In genomic region chr4:44452043-44452618, GRCm38 (mm10) we compare ENCODE assay signal across 13 mouse cellular contexts.
DNase-seq lines count a peak whose midpoint lies in the region; ATAC-seq and TF ChIP-seq lines count a peak whose summit lies in the region.
"Had no signal": no experiment of that assay in that cellular context is flagged by ENCODE, and none has a peak within 500 bp of the region (broad histone marks: within the 10 kb centered on the region; RNA-seq: fewer than 3 reads in every experiment).

No protein-coding gene starts in this region.

- TF ChIP-seq POLR2A in kidney, adult 2 months (IDR thresholded peaks at IDR 0.05; ENCODE audit: low read depth, low read length): no peak
- TF ChIP-seq POLR2A in brain, embryonic 14.5 days (IDR thresholded peaks at IDR 0.05; ENCODE audit: borderline replicate concordance, extremely low read depth, insufficient read depth, insufficient read length, poor library complexity, severe bottlenecking): no peak

- peak; percentile 84 for ATAC-seq in kidney, embryonic 14.5 days (ENCODE audit: low FRiP score, low TSS enrichment)
- peak; percentile 69 for ATAC-seq in hindbrain, embryonic 14.5 days (ENCODE audit: low FRiP score)
- 0 out of 2 replicates have a peak, but pooled peaks have one; percentile 38 for ATAC-seq in midbrain, postnatal 0 days (ENCODE audit: low FRiP score)
- ATAC-seq: intestine, postnatal 0 days had no signal

- no peak for DNase-seq in kidney, adult 2 months
- peak; percentile 44 for DNase-seq in brain, embryonic 14.5 days (ENCODE audit: low read depth)
- DNase-seq in hindbrain, embryonic 14.5 days (ENCODE audit: low spot score): no peak
- DNase-seq in midbrain, postnatal 0 days (ENCODE audit: low spot score): peak; percentile 40
- DNase-seq in lung, adult 18-20 months: no peak
- no peak for DNase-seq in gastrocnemius, adult 2 months
- DNase-seq in ovary, postnatal 14 days (ENCODE audit: low spot score): no peak
- DNase-seq: cerebellum, adult 8-10 months; lung, embryonic 14.5 days had no signal

- intact Hi-C loops in gastrocnemius, adult 2 months (cut with DNase I): no loop called here

- no peak overlapping the region for H3K9ac ChIP-seq in kidney, embryonic 14.5 days (ENCODE audit: low read depth, low read length)
- H3K9ac ChIP-seq in hindbrain, embryonic 14.5 days: no peak overlapping the region
- no peak overlapping the region for H3K9ac ChIP-seq in midbrain, postnatal 0 days (replicated peaks; ENCODE audit: low read length, poor library complexity, severe bottlenecking)
- H3K9ac ChIP-seq: limb, embryonic 13.5 days; lung, embryonic 14.5 days had no signal

- H3K4me1 ChIP-seq in kidney, embryonic 14.5 days (ENCODE audit: control insufficient read depth, insufficient read depth, low read length): peaks cover 13% of the 10 kb centered on the region
- H3K4me1 ChIP-seq in kidney, adult 2 months (ENCODE audit: control insufficient read depth, insufficient read depth, low read length): no peaks in the 10 kb centered on the region
- H3K4me1 ChIP-seq in hindbrain, embryonic 14.5 days (replicated peaks; ENCODE audit: control insufficient read depth, insufficient read depth, low read length): peaks cover 20% of the 10 kb centered on the region
- H3K4me1 ChIP-seq in midbrain, postnatal 0 days (ENCODE audit: insufficient read depth, low read length): peaks cover 4% of the 10 kb centered on the region; the same call in 1 of the 2 replicates
- H3K4me1 ChIP-seq: limb, embryonic 13.5 days had no signal

- H3K27me3 ChIP-seq in kidney, embryonic 14.5 days (ENCODE audit: control insufficient read depth, insufficient read depth, low read length): no peaks in the 10 kb centered on the region
- no peaks in the 10 kb centered on the region for H3K27me3 ChIP-seq in kidney, adult 2 months (replicated peaks; ENCODE audit: control insufficient read depth, insufficient read depth, low read length)
- H3K27me3 ChIP-seq in hindbrain, embryonic 14.5 days (ENCODE audit: control insufficient read depth, insufficient read depth, low read length): no peaks in the 10 kb centered on the region
- no peaks in the 10 kb centered on the region for H3K27me3 ChIP-seq in midbrain, postnatal 0 days (ENCODE audit: insufficient read depth, low read length)
- H3K27me3 ChIP-seq: limb, embryonic 13.5 days had no signal

- 34% methylated on average over 8 of the region's 8 CpGs for WGBS in kidney, embryonic 14.5 days
- WGBS in kidney, adult 2 months: 29% methylated on average over 8 of the region's 8 CpGs
- 42% methylated on average over 8 of the region's 8 CpGs for WGBS in hindbrain, embryonic 14.5 days
- WGBS in midbrain, postnatal 0 days: 43% methylated on average over 8 of the region's 8 CpGs

- H3K9me3 ChIP-seq in kidney, embryonic 14.5 days (ENCODE audit: control insufficient read depth, low read length): no peaks in the 10 kb centered on the region
- no peaks in the 10 kb centered on the region for H3K9me3 ChIP-seq in hindbrain, embryonic 14.5 days (ENCODE audit: control insufficient read depth, low read length)
- H3K9me3 ChIP-seq in midbrain, postnatal 0 days (ENCODE audit: low read length): no peaks in the 10 kb centered on the region
- H3K9me3 ChIP-seq: limb, embryonic 13.5 days had no signal

- no peak overlapping the region for H3K27ac ChIP-seq in kidney, embryonic 14.5 days (ENCODE audit: low read depth, low read length)
- no peak overlapping the region for H3K27ac ChIP-seq in kidney, adult 2 months (ENCODE audit: insufficient read depth, low read depth, low read length)
- H3K27ac ChIP-seq in hindbrain, embryonic 14.5 days: peak overlapping the region; percentile 20; the same call in 1 of the 2 replicates
- no peak overlapping the region for H3K27ac ChIP-seq in midbrain, postnatal 0 days (ENCODE audit: low read depth, low read length)
- H3K27ac ChIP-seq in gastrocnemius, adult 2 months: no peak overlapping the region
- H3K27ac ChIP-seq: limb, embryonic 13.5 days; stomach, postnatal 0 days had no signal

- no peak for TF ChIP-seq CTCF in kidney, adult 2 months (conservative IDR thresholded peaks at IDR 0.05; ENCODE audit: insufficient read depth, insufficient read length, low read depth, low read length)
- no peak for TF ChIP-seq CTCF in brain, embryonic 14.5 days (IDR thresholded peaks at IDR 0.05; ENCODE audit: borderline replicate concordance, extremely low read depth, insufficient read depth, insufficient read length)
- no peak for TF ChIP-seq CTCF in midbrain, postnatal 0 days (IDR thresholded peaks at IDR 0.05)
- TF ChIP-seq CTCF in gastrocnemius, adult 2 months (IDR thresholded peaks at IDR 0.05): no peak

- no peaks in the 10 kb centered on the region for H3K36me3 ChIP-seq in kidney, embryonic 14.5 days (ENCODE audit: control insufficient read depth, insufficient read depth, low read length)
- H3K36me3 ChIP-seq in kidney, adult 2 months (ENCODE audit: control insufficient read depth, insufficient read depth, low read length): no peaks in the 10 kb centered on the region
- H3K36me3 ChIP-seq in hindbrain, embryonic 14.5 days (replicated peaks; ENCODE audit: control insufficient read depth, insufficient read depth): no peaks in the 10 kb centered on the region
- H3K36me3 ChIP-seq in midbrain, postnatal 0 days (ENCODE audit: insufficient read depth, low read length): no peaks in the 10 kb centered on the region
- H3K36me3 ChIP-seq: limb, embryonic 13.5 days had no signal

- no peak overlapping the region for H3K4me3 ChIP-seq in kidney, embryonic 14.5 days (ENCODE audit: low read length)
- no peak overlapping the region for H3K4me3 ChIP-seq in kidney, adult 2 months (ENCODE audit: insufficient read depth, low read depth, low read length)
- H3K4me3 ChIP-seq in hindbrain, embryonic 14.5 days (replicated peaks; ENCODE audit: low read length): no peak overlapping the region
- no peak overlapping the region for H3K4me3 ChIP-seq in midbrain, postnatal 0 days (ENCODE audit: low read depth, low read length)
- H3K4me3 ChIP-seq in gastrocnemius, adult 2 months: no peak overlapping the region
- H3K4me3 ChIP-seq: limb, embryonic 13.5 days had no signal

- no peak overlapping the region for H3K4me2 ChIP-seq in kidney, embryonic 14.5 days (replicated peaks; ENCODE audit: low read depth, low read length)
- H3K4me2 ChIP-seq in hindbrain, embryonic 14.5 days (replicated peaks): no peak overlapping the region
- no peak overlapping the region for H3K4me2 ChIP-seq in midbrain, postnatal 0 days (ENCODE audit: low read depth, low read length, poor library complexity, severe bottlenecking)
- H3K4me2 ChIP-seq: limb, embryonic 13.5 days; lung, embryonic 14.5 days had no signal

Comparison
In these comparisons a context has a peak if more than half of its experiments do, and no peak if none do; other contexts are left out.
1. DNase-seq: peak in brain, embryonic 14.5 days (single experiment) and midbrain, postnatal 0 days (single experiment); none in kidney, adult 2 months (single experiment), hindbrain, embryonic 14.5 days (single experiment), lung, adult 18-20 months (0 of 2), gastrocnemius, adult 2 months (single experiment) and ovary, postnatal 14 days (single experiment).
2. Peak in every context shown above with its lines, with median percentiles within 50 percentile points of each other: ATAC-seq.